14 mouse cellular contexts compared by ENCODE assay signal in genomic region chr7:142395472-142395871, GRCm38 (mm10). TPM values are rescaled to one million over a fixed set of nuclear protein-coding genes. Genes with fewer than 3 reads are reported as not detected.
"Had no signal": no experiment of that assay in that cellular context is flagged by ENCODE, and none has a peak within 500 bp of the region (broad histone marks: within the 10 kb centered on the region; RNA-seq: fewer than 3 reads in every experiment).

No protein-coding gene starts in this region.

- ATAC-seq: intestine, embryonic 16.5 days had no signal

- H3K9me3 ChIP-seq: limb, embryonic 12.5 days; lung, embryonic 15.5 days; midbrain, embryonic 10.5 days; neural tube, embryonic 15.5 days had no signal

- H3K27me3 ChIP-seq: limb, embryonic 12.5 days; lung, embryonic 15.5 days; neural tube, embryonic 15.5 days had no signal

- H3K4me1 ChIP-seq: limb, embryonic 12.5 days; lung, embryonic 15.5 days; neural tube, embryonic 15.5 days had no signal

- H3K4me2 ChIP-seq: limb, embryonic 12.5 days; lung, embryonic 15.5 days; neural tube, embryonic 15.5 days had no signal

- H3K27ac ChIP-seq: limb, embryonic 12.5 days; lung, embryonic 15.5 days; midbrain, embryonic 10.5 days; neural tube, embryonic 15.5 days had no signal

- DNase-seq: kidney, adult 2 months; layer of hippocampus, adult 9-11 months; layer of hippocampus, postnatal 36 days; lung, postnatal 14 days; midbrain, embryonic 14.5 days; thymus, adult 18-20 months had no signal

- H3K9ac ChIP-seq: limb, embryonic 12.5 days; lung, embryonic 15.5 days; neural tube, embryonic 15.5 days had no signal

- H3K4me3 ChIP-seq: limb, embryonic 12.5 days; lung, embryonic 15.5 days; midbrain, embryonic 10.5 days; myocyte; neural tube, embryonic 15.5 days had no signal

- H3K36me3 ChIP-seq: limb, embryonic 12.5 days; lung, embryonic 15.5 days; midbrain, embryonic 10.5 days; neural tube, embryonic 15.5 days had no signal

RNA-seq across cellular contexts. Expression of gene Gm49369, which starts 13.0 kb away (rescaled TPM):
- polyA plus RNA-seq: midbrain, embryonic 10.5 days; neural tube, embryonic 11.5 days; neural tube, embryonic 15.5 days had no signal

RNA-seq across cellular contexts. Expression of gene Ifitm10, which starts 21.9 kb away (rescaled TPM):
- polyA plus RNA-seq: neural tube, embryonic 11.5 days had no signal

RNA-seq across cellular contexts. Expression of gene Syt8, which starts 39.2 kb away (rescaled TPM):
- polyA plus RNA-seq: liver, adult 2 months; midbrain, embryonic 10.5 days; midbrain, embryonic 14.5 days; neural tube, embryonic 11.5 days had no signal

RNA-seq across cellular contexts. Expression of gene Tnni2, which starts 46.1 kb away (rescaled TPM):
- polyA plus RNA-seq: liver, adult 2 months; midbrain, embryonic 14.5 days had no signal
